In genomic region chr11:3963610-3964415, GRCm38 (mm10) we compare ENCODE assay signal across 8 mouse cellular contexts. TPM values are rescaled to one million over a fixed set of nuclear protein-coding genes. Genes with fewer than 3 reads are reported as not detected.
DNase-seq lines count a peak whose midpoint lies in the region; ATAC-seq and TF ChIP-seq lines count a peak whose summit lies in the region.

TSS of gene Pes1 (plus strand) at chr11:3963975.

- H3K9ac ChIP-seq in heart, embryonic 15.5 days, result peak within 1 kb of the TSS; percentile 72
- H3K9ac ChIP-seq in liver, embryonic 14.5 days (replicated peaks), result peak within 1 kb of the TSS; percentile 87
- H3K9ac ChIP-seq in neural tube, embryonic 11.5 days (ENCODE audit: low read length), result peak within 1 kb of the TSS; percentile 82
- peak within 1 kb of the TSS; percentile 80 for H3K9ac ChIP-seq in stomach, postnatal 0 days (ENCODE audit: low read length)

- H3K36me3 ChIP-seq in forebrain, embryonic 10.5 days (replicated peaks), result peaks cover 26% of the 10 kb centered on the region
- H3K36me3 ChIP-seq in heart, embryonic 15.5 days, result peaks cover 7% of the 10 kb centered on the region; the same call in 1 of the 2 replicates
- no peaks in the 10 kb centered on the region for H3K36me3 ChIP-seq in liver, embryonic 14.5 days (replicated peaks; ENCODE audit: control insufficient read depth, insufficient read depth, low read depth)
- H3K36me3 ChIP-seq in neural tube, embryonic 11.5 days (ENCODE audit: control insufficient read depth, insufficient read depth, low read length), result no peaks in the 10 kb centered on the region
- H3K36me3 ChIP-seq in stomach, postnatal 0 days (ENCODE audit: control insufficient read depth, insufficient read depth, low read length), result 0 out of 2 replicates have a peak, but pooled peaks cover 4% of the 10 kb centered on the region

- H3K4me3 ChIP-seq in forebrain, embryonic 10.5 days, result peak within 1 kb of the TSS; percentile 71
- peak within 1 kb of the TSS; percentile 70 for H3K4me3 ChIP-seq in heart, embryonic 15.5 days
- H3K4me3 ChIP-seq in liver, embryonic 14.5 days (ENCODE audit: insufficient read depth in 1 of 2, low read depth in 2 of 2, low read length in 2 of 2), result peak within 1 kb of the TSS; percentile 92 to 94
- H3K4me3 ChIP-seq in neural tube, embryonic 11.5 days (ENCODE audit: low read depth, low read length), result peak within 1 kb of the TSS; percentile 86
- H3K4me3 ChIP-seq in stomach, postnatal 0 days (ENCODE audit: low read depth, low read length), result peak within 1 kb of the TSS; percentile 57

- ATAC-seq in heart, embryonic 15.5 days (replicated peaks; ENCODE audit: insufficient number of reproducible peaks, insufficient read depth, low FRiP score, low read depth), result peak; percentile 88
- peak; percentile 91 for ATAC-seq in liver, embryonic 14.5 days (ENCODE audit: insufficient read depth)
- ATAC-seq in neural tube, embryonic 11.5 days (ENCODE audit: insufficient read depth, low FRiP score, low TSS enrichment), result peak; percentile 93
- peak; percentile 90 for ATAC-seq in stomach, postnatal 0 days (ENCODE audit: low FRiP score, low TSS enrichment)

- no peaks in the 10 kb centered on the region for H3K9me3 ChIP-seq in forebrain, embryonic 10.5 days
- no peaks in the 10 kb centered on the region for H3K9me3 ChIP-seq in heart, embryonic 15.5 days (replicated peaks)
- H3K9me3 ChIP-seq in liver, embryonic 14.5 days (ENCODE audit: control insufficient read depth, low read length), result no peaks in the 10 kb centered on the region
- no peaks in the 10 kb centered on the region for H3K9me3 ChIP-seq in neural tube, embryonic 11.5 days (ENCODE audit: control insufficient read depth, low read length)
- H3K9me3 ChIP-seq in stomach, postnatal 0 days (ENCODE audit: control insufficient read depth, low read length), result no peaks in the 10 kb centered on the region

- peak; percentile 81 to 83 for DNase-seq in CD8-positive naive resting alpha-beta T cell, adult 2 months (ENCODE audit: low read depth in 2 of 2, low spot score in 2 of 2)
- peak; percentile 78 for DNase-seq in c-Kit-negative CD71-positive TER-119-positive erythroid progenitor cells, embryonic 14.5 days (ENCODE audit: low read depth, low spot score)
- peak; percentile 79 for DNase-seq in forebrain, embryonic 10.5 days (ENCODE audit: extremely low spot score, low spot score)
- peak; percentile 84 to 90 for DNase-seq in kidney, postnatal 25 days
- peak; percentile 73 to 77 (median 74) for DNase-seq in liver, embryonic 14.5 days (ENCODE audit: low read depth in 3 of 3, low spot score in 3 of 3)
- DNase-seq in neural tube, embryonic 11.5 days (ENCODE audit: low spot score), result peak; percentile 89
- peak; percentile 78 for DNase-seq in stomach, postnatal 0 days (ENCODE audit: low spot score)

- H3K27ac ChIP-seq in forebrain, embryonic 10.5 days, result peak within 1 kb of the TSS; percentile 94
- peak within 1 kb of the TSS; percentile 69 for H3K27ac ChIP-seq in heart, embryonic 15.5 days
- H3K27ac ChIP-seq in liver, embryonic 14.5 days, result peak within 1 kb of the TSS; percentile 61
- H3K27ac ChIP-seq in neural tube, embryonic 11.5 days (ENCODE audit: low read depth, low read length), result no peak within 1 kb of the TSS
- peak within 1 kb of the TSS; percentile 79 for H3K27ac ChIP-seq in stomach, postnatal 0 days (replicated peaks)

- TF ChIP-seq CTCF in liver, embryonic 14.5 days (IDR thresholded peaks at IDR 0.05; ENCODE audit: low read depth), result no peak
- 0 out of 2 replicates have a peak, but pooled peaks have one; percentile 10 for TF ChIP-seq CTCF in stomach, postnatal 0 days (IDR thresholded peaks at IDR 0.05; ENCODE audit: low read depth)

- no peaks in the 10 kb centered on the region for H3K27me3 ChIP-seq in forebrain, embryonic 10.5 days (ENCODE audit: poor library complexity, severe bottlenecking)
- H3K27me3 ChIP-seq in heart, embryonic 15.5 days, result no peaks in the 10 kb centered on the region
- no peaks in the 10 kb centered on the region for H3K27me3 ChIP-seq in liver, embryonic 14.5 days (ENCODE audit: control insufficient read depth, insufficient read depth, low read length)
- H3K27me3 ChIP-seq in neural tube, embryonic 11.5 days (ENCODE audit: control insufficient read depth, insufficient read depth, low read length), result no peaks in the 10 kb centered on the region
- no peaks in the 10 kb centered on the region for H3K27me3 ChIP-seq in stomach, postnatal 0 days (ENCODE audit: control insufficient read depth, insufficient read depth, low read length)

- peak within 1 kb of the TSS; percentile 83 for H3K4me2 ChIP-seq in heart, embryonic 15.5 days
- peak within 1 kb of the TSS; percentile 80 for H3K4me2 ChIP-seq in liver, embryonic 14.5 days (ENCODE audit: low read depth)
- H3K4me2 ChIP-seq in neural tube, embryonic 11.5 days (ENCODE audit: low read depth), result peak within 1 kb of the TSS; percentile 89
- H3K4me2 ChIP-seq in stomach, postnatal 0 days (replicated peaks; ENCODE audit: low read depth), result peak within 1 kb of the TSS; percentile 52

- TF ChIP-seq EP300 in liver, embryonic 14.5 days (IDR thresholded peaks at IDR 0.05; ENCODE audit: low read depth), result peak; percentile 75
- peak; percentile 97 for TF ChIP-seq EP300 in stomach, postnatal 0 days (optimal IDR thresholded peaks at IDR 0.05)

- peaks cover 19% of the 10 kb centered on the region for H3K4me1 ChIP-seq in forebrain, embryonic 10.5 days
- H3K4me1 ChIP-seq in heart, embryonic 15.5 days (replicated peaks), result peaks cover 17% of the 10 kb centered on the region
- peaks cover 4 to 11% of the 10 kb centered on the region in 2 experiments for H3K4me1 ChIP-seq in liver, embryonic 14.5 days (replicated peaks; ENCODE audit: control insufficient read depth in 2 of 2, insufficient read depth in 2 of 2, low read length in 1 of 2)
- peaks cover 7% of the 10 kb centered on the region for H3K4me1 ChIP-seq in neural tube, embryonic 11.5 days (ENCODE audit: control insufficient read depth, insufficient read depth, low read length)
- 0 out of 2 replicates have a peak, but pooled peaks cover 2% of the 10 kb centered on the region for H3K4me1 ChIP-seq in stomach, postnatal 0 days (replicated peaks; ENCODE audit: control insufficient read depth, insufficient read depth)

- 1% methylated on average over 31 of the region's 31 CpGs for WGBS in forebrain, embryonic 10.5 days
- WGBS in heart, embryonic 15.5 days, result under 1% methylated on average over 31 of the region's 31 CpGs
- under 1% methylated on average over 31 of the region's 31 CpGs for WGBS in liver, embryonic 14.5 days (ENCODE audit: insufficient replicate concordance)
- WGBS in neural tube, embryonic 11.5 days, result under 1% methylated on average over 31 of the region's 31 CpGs
- WGBS in stomach, postnatal 0 days, result 1% methylated on average over 31 of the region's 31 CpGs

RNA-seq across cellular contexts. Expression of gene Pes1, which starts in this region (rescaled TPM):
- 116 and 118 TPM in 2 replicates for polyA plus RNA-seq in forebrain, embryonic 10.5 days (2016; fragmentation: Nextera tagmentation; extraction: Ambion mirVana)
- 43.5 and 49.8 TPM in 2 replicates for polyA plus RNA-seq in heart, embryonic 15.5 days (2015; fragmentation: Nextera tagmentation; extraction: Ambion mirVana)
- 29.4 and 35.4 TPM in 2 replicates for polyA plus RNA-seq in liver, embryonic 14.5 days (2012; rRNA removed)
- 33.1 and 34.2 TPM in 2 replicates for polyA plus RNA-seq in liver, embryonic 14.5 days (2014; fragmentation: Nextera tagmentation; extraction: Ambion mirVana)
- 75.2 and 75.8 TPM in 2 replicates for polyA plus RNA-seq in neural tube, embryonic 11.5 days (2014; fragmentation: Nextera tagmentation; extraction: Ambion mirVana)
- 41.8 and 42.6 TPM in 2 replicates for polyA plus RNA-seq in stomach, postnatal 0 days (2015; fragmentation: Nextera tagmentation; extraction: Ambion mirVana)
